Mouse (Mus musculus) left cerebral cortex, postnatal 10 days (tissue): ENCODE data around the gene Igf1r. TPM values are rescaled to one million over a fixed set of nuclear protein-coding genes. Genes with fewer than 3 reads are reported as not detected.

ENCODE experiments used
- DNase-seq, 2 experiments: peaks; one replicate each; pipeline ENCODE4 v3.0.0; 2021 to 2022; ENCODE audit warnings: low spot score in 2 of 2, mixed read lengths in 1 of 2; ENCODE audit errors: extremely low spot score in 1 of 2
- intact Hi-C: fragments of 180-260 bp; cut with DNase I; formaldehyde crosslinking; loops from one replicate; pipeline ENCODE4 v1.15.1; 2025
- total RNA-seq, 2 experiments: library from RNA; stranded (reverse); gene quantifications; 2 replicates each; pipeline ENCODE4 v1.2.3; 2021

Igf1r gene
- total RNA-seq, 2 experiments from 2014 or later: 41.4 to 44.2 TPM

GRCm38 (mm10) chr7:68092304-68092978 is 139.8 kb downstream of the Igf1r start:
- DNase-seq: no peak

GRCm38 (mm10) chr7:68093817-68094216 is 141.2 kb downstream of the Igf1r start:
- DNase-seq: no peak
- intact Hi-C loops: no loop called here

More at GRCm38 (mm10) chr7:68092304-68092978, 139.8 kb downstream of the Igf1r start:
- intact Hi-C loops: no loop called here

GRCm38 (mm10) chr7:68095574-68095973 is 142.9 kb downstream of the Igf1r start:
- intact Hi-C loops: no loop called here

GRCm38 (mm10) chr7:68096411-68096810 is 143.8 kb downstream of the Igf1r start:
- intact Hi-C loops: no loop called here
- DNase-seq: no peak

More at GRCm38 (mm10) chr7:68095574-68095973, 142.9 kb downstream of the Igf1r start:
- no peak for DNase-seq

GRCm38 (mm10) chr7:68097081-68097836 is 144.6 kb downstream of the Igf1r start:
- intact Hi-C loops: no loop called here
- no peak for DNase-seq

- intact Hi-C loops: no loop called here
- peak in 1 of 2 experiments; percentile 30 for DNase-seq
Measured at GRCm38 (mm10) chr7:68098098-68098497, 145.5 kb downstream of the Igf1r start.

- intact Hi-C loops: no loop called here
- DNase-seq: no peak
Measured at GRCm38 (mm10) chr7:68100388-68100787, 147.8 kb downstream of the Igf1r start.

- intact Hi-C loops: no loop called here
Measured at GRCm38 (mm10) chr7:68102456-68103177, 150.0 kb downstream of the Igf1r start.

GRCm38 (mm10) chr7:68103178-68103530 is 150.5 kb downstream of the Igf1r start:
- no peak for DNase-seq
- intact Hi-C loops: no loop called here

More at GRCm38 (mm10) chr7:68102456-68103177, 150.0 kb downstream of the Igf1r start:
- DNase-seq: peak; percentile 56 to 84

GRCm38 (mm10) chr7:68111532-68111931 is 158.9 kb downstream of the Igf1r start:
- intact Hi-C loops: no loop called here
- no peak for DNase-seq

GRCm38 (mm10) chr7:68112582-68112981 is 160.0 kb downstream of the Igf1r start:
- intact Hi-C loops: no loop called here
- DNase-seq: no peak

- intact Hi-C loops: no loop called here
Measured at GRCm38 (mm10) chr7:68114364-68114763, 161.7 kb downstream of the Igf1r start.

GRCm38 (mm10) chr7:68114983-68115715 is 162.5 kb downstream of the Igf1r start:
- no peak for DNase-seq
- intact Hi-C loops: no loop called here

More at GRCm38 (mm10) chr7:68114364-68114763, 161.7 kb downstream of the Igf1r start:
- DNase-seq: no peak

GRCm38 (mm10) chr7:68117567-68117966 is 164.9 kb downstream of the Igf1r start:
- intact Hi-C loops: no loop called here
- no peak for DNase-seq

- intact Hi-C loops: no loop called here
- DNase-seq: no peak
Measured at GRCm38 (mm10) chr7:68117981-68118380, 165.4 kb downstream of the Igf1r start.

- no peak for DNase-seq
- intact Hi-C loops: no loop called here
Measured at GRCm38 (mm10) chr7:68119605-68120004, 167.0 kb downstream of the Igf1r start.

- DNase-seq: no peak
- intact Hi-C loops: no loop called here
Measured at GRCm38 (mm10) chr7:68122418-68122817, 169.8 kb downstream of the Igf1r start.

- intact Hi-C loops: loop anchor here (5.0 kb wide), 1 partner anchor 153 kb away; no protein-coding TSS in a partner anchor
- DNase-seq: no peak
Measured at GRCm38 (mm10) chr7:68125347-68125746, 172.7 kb downstream of the Igf1r start.

- DNase-seq: peak in 1 of 2 experiments; percentile 64
- intact Hi-C loops: loop anchor here (2.0 to 5.0 kb wide), 2 partner anchors 156 to 325 kb away; no protein-coding TSS in a partner anchor
Measured at GRCm38 (mm10) chr7:68127799-68128261, 175.2 kb downstream of the Igf1r start.
